Mouse (Mus musculus) heart, adult 9 months (tissue): ENCODE data around the gene Wbp1.

Source experiments
- DNase-seq, 2 experiments: peaks; one replicate each; pipeline ENCODE4 v3.0.0; 2022; ENCODE audit warnings: low spot score in 2 of 2

Wbp1 gene

GRCm38 (mm10) chr6:83084477-83084876 lies 36.9 kb downstream of the Wbp1 start:
- DNase-seq, result no peak

- DNase-seq, result no peak
Measured at GRCm38 (mm10) chr6:83083497-83083896, 37.9 kb downstream of the Wbp1 start.

GRCm38 (mm10) chr6:83080210-83080609 lies 41.1 kb downstream of the Wbp1 start:
- DNase-seq, result no peak

- peak; percentile 99 for DNase-seq
Measured at GRCm38 (mm10) chr6:83078324-83078858, 43.0 kb downstream of the Wbp1 start.

- no peak for DNase-seq
Measured at GRCm38 (mm10) chr6:83077630-83078323, 43.6 kb downstream of the Wbp1 start, which contains the start of gene Pcgf1. Gene Pcgf1 (plus strand): TSS chr6:83077869.

GRCm38 (mm10) chr6:83074979-83075378 lies 46.4 kb downstream of the Wbp1 start:
- DNase-seq, result no peak

- DNase-seq, result no peak
Measured at GRCm38 (mm10) chr6:83071220-83071619, 50.1 kb downstream of the Wbp1 start.

- DNase-seq, result no peak
Measured at GRCm38 (mm10) chr6:83070311-83071219, 50.8 kb downstream of the Wbp1 start.

- no peak for DNase-seq
Measured at GRCm38 (mm10) chr6:83070247-83070310, 51.3 kb downstream of the Wbp1 start, which contains the start of gene Tlx2. Gene Tlx2 (minus strand): TSS chr6:83070293.

- DNase-seq, result no peak
Measured at GRCm38 (mm10) chr6:83069488-83070246, 51.7 kb downstream of the Wbp1 start.
